ENCODE assay signal across 15 mouse cellular contexts in genomic region chrX:106164555-106164954, GRCm38 (mm10). TPM values are rescaled to one million over a fixed set of nuclear protein-coding genes. Genes with fewer than 3 reads are reported as not detected.
"Had no signal": no experiment of that assay in that cellular context is flagged by ENCODE, and none has a peak within 500 bp of the region (broad histone marks: within the 10 kb centered on the region; RNA-seq: fewer than 3 reads in every experiment).

No protein-coding gene starts in this region.

- H3K27me3 ChIP-seq: midbrain, embryonic 12.5 days; neural tube, embryonic 13.5 days; neural tube, embryonic 15.5 days had no signal

- H3K9ac ChIP-seq: lung, embryonic 15.5 days; midbrain, embryonic 12.5 days; neural tube, embryonic 13.5 days; neural tube, embryonic 15.5 days had no signal

- H3K9me3 ChIP-seq: lung, embryonic 15.5 days; midbrain, embryonic 10.5 days; midbrain, embryonic 12.5 days; neural tube, embryonic 13.5 days; neural tube, embryonic 15.5 days had no signal

- H3K27ac ChIP-seq: lung, embryonic 15.5 days; midbrain, embryonic 10.5 days; midbrain, embryonic 12.5 days; neural tube, embryonic 13.5 days; neural tube, embryonic 15.5 days had no signal

- H3K4me3 ChIP-seq: lung, embryonic 15.5 days; midbrain, embryonic 10.5 days; midbrain, embryonic 12.5 days; myocyte; neural tube, embryonic 13.5 days; neural tube, embryonic 15.5 days had no signal

- H3K4me2 ChIP-seq: lung, embryonic 15.5 days; midbrain, embryonic 12.5 days; neural tube, embryonic 13.5 days; neural tube, embryonic 15.5 days had no signal

- H3K36me3 ChIP-seq: lung, embryonic 15.5 days; midbrain, embryonic 10.5 days; midbrain, embryonic 12.5 days; neural tube, embryonic 13.5 days; neural tube, embryonic 15.5 days had no signal

- ATAC-seq: midbrain, embryonic 16.5 days had no signal

- DNase-seq: midbrain, embryonic 14.5 days; retina, postnatal 1 day; right cerebral cortex, postnatal 25 days; right cerebral cortex, postnatal 4 days; spleen, adult 18-20 months; thymus, adult 18-20 months; thymus, postnatal 14 days; thymus, postnatal 36 days had no signal

- H3K4me1 ChIP-seq: lung, embryonic 15.5 days; midbrain, embryonic 10.5 days; midbrain, embryonic 12.5 days; neural tube, embryonic 13.5 days; neural tube, embryonic 15.5 days had no signal

RNA-seq across cellular contexts. Expression of gene Tlr13, which starts 21.6 kb away (rescaled TPM):
- polyA plus RNA-seq: myocyte had no signal
